Mouse (Mus musculus) CD4-positive naive resting alpha-beta T cell, adult 57 days (primary cell): Measurements from ENCODE around the gene Psmd4. TPM values are rescaled to one million over a fixed set of nuclear protein-coding genes. Genes with fewer than 3 reads are reported as not detected.

Experiments used
- total RNA-seq: library from RNA; stranded (reverse); gene quantifications from one replicate; pipeline ENCODE4 v1.2.4, GENCODE M21; 2023

Gene Psmd4
- 130 TPM for total RNA-seq

GRCm38 (mm10) chr3:95042166-95042837 lies at the start of gene Psmd4:
Psmd4 (minus strand) TSS chr3:95042614.

GRCm38 (mm10) chr3:95015337-95015872 lies 27.0 kb downstream of the Psmd4 start, which contains the start of gene Zfp687:
Zfp687 (minus strand) TSS chr3:95015448.

Other genes with a start within 250 kb of the Psmd4 start
- 84.4 TPM for gene Pogz, start 205.0 kb downstream of the Psmd4 start, total RNA-seq
- 200 TPM for gene Psmb4, start 155.7 kb downstream of the Psmd4 start, total RNA-seq
- 1.6 TPM for gene Selenbp1, start 109.6 kb downstream of the Psmd4 start, total RNA-seq
- gene Rfx5, start 88.5 kb downstream of the Psmd4 start, total RNA-seq = 30.4 TPM
- 50.0 TPM for gene Pi4kb, start 67.9 kb downstream of the Psmd4 start, total RNA-seq
- 67.3 TPM for gene Zfp687, start 27.2 kb downstream of the Psmd4 start, total RNA-seq
- 43.9 TPM for gene Pip5k1a, start 64.3 kb upstream of the Psmd4 start, total RNA-seq
- 46.8 TPM for gene Vps72, start 68.4 kb upstream of the Psmd4 start, total RNA-seq
- 1.7 TPM for gene Tmod4, start 81.9 kb upstream of the Psmd4 start, total RNA-seq
- gene Scnm1, start 91.4 kb upstream of the Psmd4 start, total RNA-seq = 91.4 TPM
- 6.5 TPM for gene Lysmd1, start 91.5 kb upstream of the Psmd4 start, total RNA-seq
- 102 TPM for gene Tnfaip8l2, start 99.7 kb upstream of the Psmd4 start, total RNA-seq
- gene Sema6c, start 117.8 kb upstream of the Psmd4 start, total RNA-seq = 2.5 TPM
- 67.0 TPM for gene Gabpb2, start 175.3 kb upstream of the Psmd4 start, total RNA-seq
- gene Cdc42se1, start 186.1 kb upstream of the Psmd4 start, total RNA-seq = 244 TPM
- gene Mllt11, start 189.6 kb upstream of the Psmd4 start, total RNA-seq = 7.0 TPM
- not detected for gene Gm128, start 199.0 kb upstream of the Psmd4 start, total RNA-seq
- gene Bnipl, start 208.6 kb upstream of the Psmd4 start, total RNA-seq = not detected
- 20.9 TPM for gene Mindy1, start 238.7 kb upstream of the Psmd4 start, total RNA-seq
- 8.8 TPM for gene Prune1, start 239.5 kb upstream of the Psmd4 start, total RNA-seq